Mouse (Mus musculus) MEL (cell line): ENCODE results near the gene Pigl. TPM values are rescaled to one million over a fixed set of nuclear protein-coding genes. Genes with fewer than 3 reads are reported as not detected.

ENCODE experiments used
- DNase-seq: peaks from one replicate; pipeline ENCODE4 v3.0.0; 2011; ENCODE audit warnings: low read depth, low spot score
- H3K27ac ChIP-seq: 2 replicates; pipeline ENCODE4 v1.5.1; 2012; ENCODE audit warnings: low read depth, mild to moderate bottlenecking, control low read depth, low read length, moderate library complexity; ENCODE audit not compliant: control insufficient read depth
- H3K27me3 ChIP-seq, 2 experiments: fragments of 150-350 bp in 1 of 2; sonication (generic) in 1 of 2; 2 replicates each; pipeline ENCODE4 v1.6.1; 2012; ENCODE audit warnings: low read length in 2 of 2, mild to moderate bottlenecking in 2 of 2, improper control_type of control experiment in 1 of 2, moderate library complexity in 1 of 2; ENCODE audit not compliant: insufficient read depth in 2 of 2, control insufficient read depth in 1 of 2
- H3K36me3 ChIP-seq, 2 experiments: 2 replicates each; pipeline ENCODE4 v1.6.1; 2012 to 2014; ENCODE audit warnings: low read length in 2 of 2, improper control_type of control experiment in 1 of 2, inconsistent platforms in 1 of 2, mild to moderate bottlenecking in 1 of 2; ENCODE audit not compliant: insufficient read depth in 2 of 2, control insufficient read depth in 1 of 2
- H3K4me1 ChIP-seq, 2 experiments: fragments of 150-350 bp in 1 of 2; sonication (generic) in 1 of 2; 2 replicates each; pipeline ENCODE4 v1.6.1; 2012; ENCODE audit warnings: low read length in 2 of 2, improper control_type of control experiment in 1 of 2, mild to moderate bottlenecking in 1 of 2; ENCODE audit not compliant: insufficient read depth in 2 of 2, control insufficient read depth in 1 of 2
- H3K4me3 ChIP-seq, 2 experiments: fragments of 150-350 bp in 1 of 2; sonication (generic) in 1 of 2; 2 replicates each; pipeline ENCODE4 v1.5.1; 2012; ENCODE audit warnings: low read depth in 2 of 2, low read length in 2 of 2, mild to moderate bottlenecking in 2 of 2, moderate library complexity in 2 of 2, control low read depth in 1 of 2, improper control_type of control experiment in 1 of 2; ENCODE audit not compliant: control insufficient read depth in 1 of 2, insufficient read depth in 1 of 2
- H3K79me2 ChIP-seq: 2 replicates; pipeline ENCODE4 v1.6.1; 2012; ENCODE audit warnings: mild to moderate bottlenecking, low read length, moderate library complexity; ENCODE audit not compliant: control insufficient read depth, poor library complexity, insufficient read depth
- H3K9ac ChIP-seq: 2 replicates; pipeline ENCODE4 v1.6.1; 2012; ENCODE audit warnings: low read depth, mild to moderate bottlenecking, control low read depth, low read length, moderate library complexity; ENCODE audit not compliant: control insufficient read depth, poor library complexity, severe bottlenecking
- H3K9me3 ChIP-seq: fragments of 150-350 bp; sonication (generic); replicated peaks from 2 replicates; pipeline ENCODE4 v1.6.1; 2012; ENCODE audit warnings: mild to moderate bottlenecking, low read length, improper control_type of control experiment, moderate library complexity; ENCODE audit not compliant: insufficient read depth
- BHLHE40 ChIP-seq: IDR thresholded peaks from 2 replicates; pipeline ENCODE4 v1.6.1; 2012; ENCODE audit warnings: low read depth, mild to moderate bottlenecking, inconsistent platforms, low read length, improper control_type of control experiment, borderline replicate concordance
- CHD1 ChIP-seq: IDR thresholded peaks from 2 replicates; pipeline ENCODE4 v1.6.1; 2012; ENCODE audit warnings: low read depth, mild to moderate bottlenecking, inconsistent platforms, low read length, improper control_type of control experiment
- CHD2 ChIP-seq: IDR thresholded peaks from 2 replicates; pipeline ENCODE4 v1.6.1; 2011; ENCODE audit warnings: low read length, improper control_type of control experiment
- CTCF ChIP-seq, 3 experiments: IDR thresholded peaks in 2 of 3; conservative IDR thresholded peaks in 1 of 3; 2 replicates each; pipeline ENCODE4 v1.5.1; 2011 to 2012; ENCODE audit warnings: low read length in 3 of 3, low read depth in 2 of 3, mild to moderate bottlenecking in 2 of 3, improper control_type of control experiment in 1 of 3, inconsistent platforms in 1 of 3, mixed read lengths in 1 of 3, moderate library complexity in 1 of 3; ENCODE audit not compliant: control insufficient read depth in 1 of 3, insufficient read depth in 1 of 3, poor library complexity in 1 of 3, severe bottlenecking in 1 of 3
- E2F4 ChIP-seq: IDR thresholded peaks from 2 replicates; pipeline ENCODE4 v1.6.1; 2011; ENCODE audit warnings: low read depth, low read length, improper control_type of control experiment, borderline replicate concordance
- ETS1 ChIP-seq: IDR thresholded peaks from 2 replicates; pipeline ENCODE4 v1.6.1; 2012; ENCODE audit warnings: low read depth, mild to moderate bottlenecking, inconsistent platforms, low read length, improper control_type of control experiment, moderate library complexity
- GABPA ChIP-seq: IDR thresholded peaks from 2 replicates; pipeline ENCODE4 v1.6.1; 2012; ENCODE audit warnings: low read depth, mild to moderate bottlenecking, inconsistent platforms, low read length, improper control_type of control experiment, moderate library complexity
- GATA1 ChIP-seq: IDR thresholded peaks from 2 replicates; pipeline ENCODE4 v1.6.1; 2011; ENCODE audit warnings: low read depth, low read length, improper control_type of control experiment
- MAFK ChIP-seq: IDR thresholded peaks from 2 replicates; pipeline ENCODE4 v1.6.1; 2011; ENCODE audit warnings: low read depth, mild to moderate bottlenecking, low read length, improper control_type of control experiment, borderline replicate concordance
- MYC ChIP-seq: IDR thresholded peaks from 2 replicates; pipeline ENCODE4 v1.6.1; 2011; ENCODE audit warnings: low read depth, mild to moderate bottlenecking, low read length, improper control_type of control experiment, moderate library complexity
- NRF1 ChIP-seq: IDR thresholded peaks from 2 replicates; pipeline ENCODE4 v1.6.1; 2014; ENCODE audit warnings: low read depth, mild to moderate bottlenecking, inconsistent platforms, low read length, improper control_type of control experiment, moderate library complexity; ENCODE audit not compliant: poor library complexity, insufficient read depth, severe bottlenecking
- POLR2AphosphoS2 ChIP-seq: IDR thresholded peaks from 2 replicates; pipeline ENCODE4 v1.6.1; 2011; ENCODE audit warnings: low read length, improper control_type of control experiment
- POLR2AphosphoS5 ChIP-seq: IDR thresholded peaks from 2 replicates; pipeline ENCODE4 v1.6.1; 2012; ENCODE audit warnings: low read depth, borderline replicate concordance, mild to moderate bottlenecking, inconsistent platforms, low read length, moderate library complexity, mixed read lengths
- RAD21 ChIP-seq: IDR thresholded peaks from 2 replicates; pipeline ENCODE4 v1.6.1; 2011; ENCODE audit warnings: mild to moderate bottlenecking, low read depth, low read length, improper control_type of control experiment
- SMC3 ChIP-seq: IDR thresholded peaks from 2 replicates; pipeline ENCODE4 v1.6.1; 2011; ENCODE audit warnings: low read depth, low read length, improper control_type of control experiment
- UBTF ChIP-seq: IDR thresholded peaks from 2 replicates; pipeline ENCODE4 v1.6.1; 2012; ENCODE audit warnings: low read depth, mild to moderate bottlenecking, inconsistent platforms, low read length, improper control_type of control experiment, moderate library complexity, borderline replicate concordance; ENCODE audit not compliant: insufficient read depth
- USF1 ChIP-seq: IDR thresholded peaks from 2 replicates; pipeline ENCODE4 v1.6.1; 2014; ENCODE audit warnings: low read depth, mild to moderate bottlenecking, inconsistent platforms, low read length, improper control_type of control experiment, moderate library complexity
- USF2 ChIP-seq, 2 experiments: IDR thresholded peaks; 2 replicates each; pipeline ENCODE4 v1.6.1; 2011 to 2012; ENCODE audit warnings: improper control_type of control experiment in 2 of 2, low read length in 2 of 2, borderline replicate concordance in 1 of 2, inconsistent platforms in 1 of 2, low read depth in 1 of 2, mild to moderate bottlenecking in 1 of 2; ENCODE audit not compliant: insufficient read depth in 1 of 2
- ZC3H11A ChIP-seq: IDR thresholded peaks from 2 replicates; pipeline ENCODE4 v1.6.1; 2012; ENCODE audit warnings: low read depth, mild to moderate bottlenecking, inconsistent platforms, low read length, improper control_type of control experiment
- ZKSCAN1 ChIP-seq: IDR thresholded peaks from 2 replicates; pipeline ENCODE4 v1.6.1; 2012; ENCODE audit warnings: low read depth, mild to moderate bottlenecking, inconsistent platforms, low read length, improper control_type of control experiment, moderate library complexity
- ZMIZ1 ChIP-seq: IDR thresholded peaks from 2 replicates; pipeline ENCODE4 v1.6.1; 2012; ENCODE audit warnings: low read depth, mild to moderate bottlenecking, inconsistent platforms, low read length, improper control_type of control experiment, moderate library complexity
- ZNF384 ChIP-seq: IDR thresholded peaks from 2 replicates; pipeline ENCODE4 v1.6.1; 2012; ENCODE audit warnings: low read depth, mild to moderate bottlenecking, inconsistent platforms, low read length, improper control_type of control experiment
- polyA plus RNA-seq, 2 experiments: library from polyadenylated mRNA; stranded (reverse) in 1 of 2; unstranded in 1 of 2; fragments of >175 nt in 1 of 2; fragments of >200 nt in 1 of 2; gene quantifications; 2 replicates each; pipeline versions ENCODE4 v1.2.1 to v1.2.4; 2012; ENCODE audit warnings: low replicate concordance in 2 of 2, low read depth in 1 of 2; ENCODE audit not compliant: insufficient read length in 2 of 2, insufficient read depth in 1 of 2, missing spikeins in 1 of 2
- total RNA-seq: library from RNA; depleted of rRNA; stranded (reverse); fragments of 300-350 nt; gene quantifications from 2 replicates; pipeline ENCODE4 v1.2.3, GENCODE M21; 2012

Pigl gene
- total and polyA plus RNA-seq, 3 experiments: 2.0 to 4.1 TPM; not detected in 1

DNA sequence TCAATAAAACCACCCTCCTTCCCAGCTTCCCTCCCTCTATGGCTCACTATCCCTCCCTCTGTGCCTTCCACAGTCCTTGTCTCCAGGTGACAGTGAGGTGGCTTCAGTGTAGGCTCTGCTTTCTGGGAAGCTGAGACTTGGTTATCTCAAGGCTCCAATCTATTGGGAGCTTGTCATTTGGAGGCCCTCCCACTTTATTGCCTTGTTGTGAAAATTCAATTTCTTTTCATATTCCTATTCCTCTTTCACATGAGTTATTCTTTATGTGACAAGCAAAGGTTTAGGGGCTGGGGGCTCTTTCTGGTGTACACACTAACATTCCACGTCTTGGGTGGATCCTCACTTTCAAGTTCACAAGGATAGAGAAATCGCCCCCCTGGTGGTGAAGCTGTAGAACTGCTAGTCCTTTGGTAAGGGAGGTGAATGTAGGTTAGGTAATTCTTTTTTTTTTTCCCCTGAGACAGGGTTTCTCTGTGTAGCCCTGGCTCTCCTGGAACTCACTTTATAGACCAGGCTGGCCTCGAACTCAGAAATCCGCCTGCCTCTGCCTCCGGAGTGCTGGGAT is 38.0 kb downstream of the Pigl start (continued):
- no peak for TF ChIP-seq CHD2
- no peak for TF ChIP-seq POLR2AphosphoS2
- no peak for TF ChIP-seq BHLHE40
- no peak for TF ChIP-seq GABPA
- no peak for TF ChIP-seq ZMIZ1
- TF ChIP-seq MAFK: no peak
- TF ChIP-seq SMC3: peak; percentile 68
- no peak for TF ChIP-seq MYC
- TF ChIP-seq CHD1: no peak
- peak; percentile 56 for TF ChIP-seq RAD21
- no peak for TF ChIP-seq USF2 (IDR thresholded peaks at IDR 0.05; ENCODE audit: borderline replicate concordance in 1 of 2, insufficient read depth in 1 of 2, low read depth in 1 of 2, low read length in 2 of 2)
- no peak for TF ChIP-seq NRF1
- TF ChIP-seq UBTF: no peak
- no peak for TF ChIP-seq POLR2AphosphoS5
- no peak for TF ChIP-seq ZKSCAN1
- TF ChIP-seq ZNF384: peak; percentile 94

DNA sequence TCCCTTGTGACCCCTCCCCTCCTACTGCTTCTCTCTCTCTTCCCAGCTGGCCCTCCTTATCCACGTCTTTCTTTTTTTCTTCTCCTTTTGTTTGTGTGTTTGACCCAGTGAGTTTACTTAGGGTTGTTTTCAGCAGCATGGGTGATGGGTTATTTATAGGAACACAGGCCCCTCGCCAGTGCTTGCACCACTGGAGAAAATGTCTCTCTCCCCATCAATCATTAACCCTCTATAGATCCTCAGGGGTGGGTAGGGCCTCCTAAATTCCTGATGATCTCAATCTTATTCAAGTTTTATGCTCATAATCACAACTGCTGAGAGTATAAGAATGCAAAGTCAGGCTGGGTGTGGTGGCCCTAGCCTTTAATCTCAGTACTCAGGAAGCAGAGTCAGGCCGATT is 38.9 kb downstream of the Pigl start:
- H3K9ac ChIP-seq: no peak overlapping the region
- no peaks in the 10 kb centered on the region for H3K4me1 ChIP-seq
- H3K27me3 ChIP-seq: no peaks in the 10 kb centered on the region
- no peaks in the 10 kb centered on the region for H3K36me3 ChIP-seq
- no peak overlapping the region for H3K4me3 ChIP-seq
- no peaks in the 10 kb centered on the region for H3K79me2 ChIP-seq
- TF ChIP-seq GABPA: no peak
- no peak for TF ChIP-seq GATA1
- TF ChIP-seq ZC3H11A: no peak
- no peak for TF ChIP-seq USF2 (IDR thresholded peaks at IDR 0.05; ENCODE audit: borderline replicate concordance in 1 of 2, insufficient read depth in 1 of 2, low read depth in 1 of 2, low read length in 2 of 2)
- no peak for TF ChIP-seq SMC3
- no peak for TF ChIP-seq NRF1
- TF ChIP-seq E2F4: no peak
- TF ChIP-seq UBTF: no peak
- no peak for TF ChIP-seq CTCF (IDR thresholded peaks at IDR 0.05 in 2 of 3, conservative IDR thresholded peaks at IDR 0.05 in 1 of 3; ENCODE audit: control insufficient read depth in 1 of 3, insufficient read depth in 1 of 3, low read depth in 2 of 3, low read length in 3 of 3, poor library complexity in 1 of 3, severe bottlenecking in 1 of 3)
- TF ChIP-seq USF1: no peak
- no peak for TF ChIP-seq RAD21
- no peak for TF ChIP-seq ZKSCAN1
- TF ChIP-seq ETS1: no peak
- no peak for DNase-seq
- no peaks in the 10 kb centered on the region for H3K9me3 ChIP-seq
- no peak overlapping the region for H3K27ac ChIP-seq
